Mouse (Mus musculus) T-helper 17 cell (primary cell): ENCODE measurements around the gene Tjp1.

Experiments
- in situ Hi-C, 2 experiments: fragments of 300-600 bp; cut with MboI, MseI; formaldehyde crosslinking; loops; 1 replicate in 1 of 2; 2 replicates in 1 of 2; pipeline ENCODE4 v1.15.1; 2025; ENCODE audit warnings: high pct_unique_total_duplicates in 2 of 2

Tjp1 gene

DNA sequence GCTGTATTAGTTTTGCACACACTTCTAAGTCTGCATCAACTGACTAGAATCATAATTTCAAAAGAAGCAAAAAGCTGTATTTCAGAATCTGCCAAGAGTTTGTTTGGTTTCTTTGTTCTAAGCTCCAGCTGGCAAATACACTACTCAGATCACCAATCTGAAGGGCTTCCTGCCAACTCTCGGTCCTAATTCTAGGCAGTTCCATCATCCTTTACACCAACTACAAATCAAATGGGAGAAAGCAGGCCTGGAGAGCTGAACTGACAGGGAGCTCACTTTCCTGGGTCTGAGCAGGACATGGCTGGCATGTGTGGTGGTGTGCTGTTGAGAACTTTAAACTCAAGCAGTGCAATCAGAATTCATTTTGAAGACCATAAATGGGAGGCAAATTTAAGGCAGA lies 170.0 kb downstream of the Tjp1 start:
- in situ Hi-C loops, result no loop called here

DNA sequence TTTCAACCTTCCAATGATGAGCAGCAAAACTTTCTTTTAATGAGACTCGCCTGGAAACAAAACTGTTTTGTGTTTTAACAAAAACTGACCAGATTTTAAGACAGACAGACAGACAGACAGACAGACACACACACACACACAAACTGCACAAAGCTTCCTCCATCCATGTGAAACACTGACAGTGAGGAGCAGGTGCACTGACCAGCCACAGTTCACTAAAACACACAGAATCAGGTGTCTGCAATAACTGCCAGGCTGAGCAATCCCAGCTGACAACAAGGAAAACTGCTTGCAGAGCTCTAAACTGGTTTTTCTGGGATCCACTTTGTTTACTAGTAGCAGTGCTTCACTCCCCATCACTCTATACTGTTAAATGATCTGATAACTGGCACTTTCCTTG lies 171.4 kb downstream of the Tjp1 start:
- in situ Hi-C loops, result no loop called here

DNA sequence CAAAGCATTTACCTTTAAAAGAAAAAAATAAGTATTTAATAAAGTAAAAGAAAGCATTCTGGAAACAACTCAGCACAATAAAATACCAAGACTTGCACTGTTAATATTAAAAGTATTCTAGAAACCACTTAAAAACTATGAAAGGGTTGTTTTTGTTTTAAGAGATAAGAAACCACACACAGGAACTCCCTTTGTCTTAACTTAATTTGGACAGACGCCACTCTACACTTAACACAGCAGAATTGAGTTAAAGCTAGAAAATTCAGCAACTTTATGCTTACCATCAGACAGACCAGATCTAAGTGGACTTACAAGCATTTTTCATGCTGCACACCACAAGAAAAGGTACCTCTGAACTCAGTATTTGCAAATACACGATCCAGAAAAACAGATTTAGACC lies 172.7 kb downstream of the Tjp1 start:
- in situ Hi-C loops, result no loop called here

DNA sequence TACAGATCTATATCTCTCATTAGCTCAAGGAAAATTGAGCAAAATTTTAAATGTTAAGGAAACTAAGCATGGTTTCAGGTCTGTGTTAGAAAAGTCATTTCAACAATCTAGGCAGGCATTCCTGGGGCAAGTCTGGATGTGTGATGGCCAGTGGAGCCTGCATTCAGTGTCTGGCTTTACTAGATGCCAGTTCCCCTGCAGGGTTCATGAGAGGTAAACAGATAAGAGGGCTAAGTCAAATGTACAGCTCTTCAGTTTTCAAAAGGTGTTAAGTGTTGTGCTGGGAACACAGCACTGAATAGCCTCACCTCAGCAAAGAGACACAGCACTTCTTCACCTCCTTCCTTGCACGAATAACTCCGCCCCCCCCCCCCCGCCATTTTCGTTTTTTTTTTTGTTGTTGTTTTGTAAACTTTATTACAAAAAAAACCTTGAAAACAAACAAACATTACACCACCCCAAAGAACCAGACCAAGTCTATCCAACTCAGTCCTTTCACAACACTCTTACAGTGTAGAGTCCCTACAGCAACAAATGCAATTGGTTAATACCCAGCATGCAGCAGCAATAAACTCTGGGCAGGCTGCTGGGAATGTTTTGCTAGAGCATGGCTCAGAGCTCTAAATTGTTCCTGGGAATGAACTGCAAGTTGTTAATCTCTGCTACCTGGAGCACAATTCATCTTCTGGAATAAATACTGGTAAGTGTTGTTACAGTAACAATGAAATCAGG lies 177.1 kb downstream of the Tjp1 start:
- in situ Hi-C loops, result no loop called here

DNA sequence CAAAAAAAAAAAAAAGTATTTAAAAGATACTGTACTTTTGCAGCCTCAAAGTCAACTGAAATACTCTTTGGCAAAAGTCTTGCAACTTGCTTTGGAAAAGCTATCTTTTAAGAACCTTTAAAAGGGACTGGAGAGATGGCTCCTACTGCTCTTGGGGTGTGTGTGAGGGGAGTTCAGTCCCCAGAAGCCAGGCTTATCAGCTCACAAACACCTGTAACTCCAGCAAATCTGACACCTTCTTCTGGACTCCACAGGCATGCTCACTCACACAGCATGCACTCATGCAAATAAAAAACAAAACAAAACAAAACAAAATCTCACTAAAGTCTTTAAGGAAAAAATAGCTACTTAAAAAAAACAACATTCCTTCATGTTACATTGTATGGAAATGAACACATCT lies 179.0 kb downstream of the Tjp1 start:
- in situ Hi-C loops, result no loop called here

DNA sequence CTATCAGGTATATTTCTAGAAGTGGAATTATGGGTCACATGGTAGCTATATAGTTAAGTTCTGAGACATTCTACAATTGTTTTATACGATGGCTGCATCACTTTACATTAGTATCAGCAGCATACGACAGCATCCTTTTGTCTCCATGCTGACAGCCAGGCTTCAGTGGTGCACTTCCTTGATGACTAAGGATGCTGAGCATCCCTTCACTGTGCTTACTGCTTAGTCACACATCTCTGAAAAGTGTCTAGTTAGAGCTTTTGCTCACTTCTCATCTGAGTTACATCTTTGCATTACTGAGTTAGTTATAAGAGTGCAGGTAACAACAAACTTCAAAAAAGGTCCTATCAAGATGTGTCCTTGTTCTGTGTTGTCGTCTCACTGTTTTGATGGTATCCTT lies 182.3 kb downstream of the Tjp1 start:
- in situ Hi-C loops, result no loop called here

DNA sequence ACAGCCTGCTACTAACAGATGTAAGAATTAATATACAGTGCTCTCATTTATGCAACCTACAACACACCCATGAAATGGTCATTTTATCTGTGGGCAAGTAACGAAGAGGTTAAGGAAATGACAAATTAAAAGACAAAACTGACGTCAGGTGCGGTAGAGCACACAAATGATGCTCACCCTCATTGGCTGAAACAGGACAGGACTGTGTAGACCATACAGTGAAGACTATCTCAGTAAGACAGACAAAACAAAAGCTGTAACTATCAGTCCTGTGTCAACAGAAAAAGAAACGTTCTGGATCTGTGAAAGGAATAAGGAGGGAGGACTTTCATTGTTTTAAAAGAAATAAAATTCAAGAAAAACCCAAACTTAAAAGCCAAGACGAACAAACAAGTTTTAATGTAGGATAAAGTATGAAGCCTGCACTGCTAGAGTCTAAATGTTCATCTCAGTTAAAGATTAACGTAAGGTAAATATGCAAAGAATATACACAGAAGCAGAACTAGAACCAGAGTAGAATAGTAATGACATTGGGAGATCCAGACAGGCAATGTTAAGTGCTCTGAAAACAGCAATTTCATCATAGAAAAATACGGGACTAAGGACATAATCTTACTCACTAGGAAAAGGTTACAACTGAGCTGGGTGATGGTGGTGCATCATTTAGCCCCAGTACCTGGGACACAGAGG lies 189.9 kb downstream of the Tjp1 start:
- in situ Hi-C loops, result no loop called here

DNA sequence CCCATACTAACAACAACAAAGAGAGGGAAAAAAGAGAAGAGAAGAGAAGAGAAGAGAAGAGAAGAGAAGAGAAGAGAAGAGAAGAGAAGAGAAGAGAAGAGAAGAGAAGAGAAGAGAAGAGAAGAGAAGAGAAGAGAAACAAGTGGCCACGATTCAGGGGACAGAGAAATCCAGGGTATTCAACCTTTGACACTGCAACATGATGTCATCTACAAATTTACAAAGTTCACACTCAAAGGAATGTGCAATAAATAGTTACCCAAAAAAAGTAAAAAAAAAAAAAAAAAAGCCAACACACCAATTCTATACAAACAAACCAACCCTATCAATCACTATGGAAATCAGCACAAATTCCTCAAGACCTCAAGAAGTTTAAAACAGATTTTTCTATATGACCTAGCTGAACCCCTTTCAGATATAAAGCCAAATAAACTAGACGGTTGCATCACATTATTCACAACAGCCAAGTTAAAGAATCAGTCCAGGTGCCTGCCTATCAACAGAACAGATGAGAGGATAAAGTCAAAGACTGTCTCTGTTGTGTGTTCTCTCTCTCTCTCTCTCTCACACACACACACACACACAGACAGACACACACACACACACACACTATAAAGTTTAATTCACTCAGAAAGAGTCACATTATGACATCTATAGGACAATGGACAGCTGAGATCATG lies 194.4 kb downstream of the Tjp1 start:
- in situ Hi-C loops, result no loop called here

DNA sequence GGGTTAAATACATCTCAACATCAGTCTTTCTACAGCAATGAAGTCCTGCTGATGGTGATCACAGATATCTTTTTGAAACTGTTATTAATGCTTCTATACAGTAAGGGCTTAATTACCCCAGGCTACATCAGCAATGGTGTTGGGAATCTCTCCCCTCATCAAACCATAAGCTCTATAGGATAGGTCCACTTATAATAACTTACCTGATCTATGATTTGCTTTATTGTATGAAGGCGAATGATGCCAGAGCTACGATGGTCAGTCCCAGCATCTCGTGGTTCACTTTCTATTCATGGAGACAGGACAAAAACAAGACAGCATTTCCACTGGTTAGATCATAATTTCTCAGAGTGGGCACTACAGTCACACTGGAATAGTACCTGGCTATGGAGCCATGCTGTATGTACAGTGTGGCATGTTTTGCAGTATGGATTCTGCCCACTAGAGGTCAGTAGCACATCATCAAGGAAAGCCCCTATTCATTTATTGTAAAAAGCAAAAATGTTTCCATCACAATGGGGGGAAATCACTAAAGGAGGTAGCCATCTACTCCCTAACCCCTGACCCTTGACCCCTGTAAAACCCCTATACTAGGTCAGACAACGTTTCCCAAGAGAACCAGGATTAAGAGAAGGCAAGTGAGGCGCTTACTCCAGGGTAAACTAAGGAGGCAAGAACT lies 208.4 kb downstream of the Tjp1 start:
- in situ Hi-C loops, result loop anchor here in 1 of 2 experiments (5.0 kb wide), 1 partner anchor 203 kb away; no protein-coding TSS in a partner anchor

DNA sequence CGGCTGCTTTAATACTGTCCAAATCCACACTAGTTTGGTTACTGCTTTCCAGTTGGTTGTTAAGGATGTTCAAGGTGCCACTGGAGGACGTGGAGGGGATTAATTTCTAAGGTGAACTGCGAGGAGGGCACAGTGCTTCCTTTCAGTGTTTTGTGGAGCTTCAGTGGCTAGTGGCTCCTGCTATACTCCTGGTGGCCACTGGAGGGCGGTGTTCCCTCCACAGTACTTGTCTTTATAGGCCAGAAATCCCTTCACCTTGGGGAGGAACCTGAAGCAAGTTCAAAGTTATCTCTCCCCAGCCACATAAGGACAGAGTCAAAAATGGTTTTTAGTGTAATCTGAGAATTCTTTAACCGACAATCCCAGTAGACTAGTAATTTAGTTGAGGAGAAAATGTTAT lies 210.2 kb downstream of the Tjp1 start:
- in situ Hi-C loops, result loop anchor here in 1 of 2 experiments (5.0 kb wide), 1 partner anchor 205 kb away; no protein-coding TSS in a partner anchor

DNA sequence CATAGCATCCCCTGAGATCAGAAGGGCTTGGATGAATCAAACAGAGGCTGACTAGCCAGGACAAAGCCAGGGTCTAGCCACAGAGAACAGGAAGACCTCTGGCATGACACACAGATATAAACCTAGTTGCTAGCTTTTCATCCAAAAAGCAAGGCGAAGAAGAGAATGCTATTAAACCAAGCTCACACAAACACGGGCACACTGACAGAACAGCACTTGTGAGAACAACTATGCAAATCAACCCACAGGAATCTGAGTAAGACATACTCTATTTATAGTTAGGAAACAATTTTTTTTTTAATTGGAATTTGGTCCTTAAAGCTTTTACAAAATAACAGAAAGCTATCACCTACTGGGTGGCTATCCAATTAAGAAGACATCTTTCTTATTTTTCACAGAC lies 212.4 kb downstream of the Tjp1 start:
- in situ Hi-C loops, result loop anchor here in 1 of 2 experiments (5.0 kb wide), 1 partner anchor 207 kb away; no protein-coding TSS in a partner anchor

DNA sequence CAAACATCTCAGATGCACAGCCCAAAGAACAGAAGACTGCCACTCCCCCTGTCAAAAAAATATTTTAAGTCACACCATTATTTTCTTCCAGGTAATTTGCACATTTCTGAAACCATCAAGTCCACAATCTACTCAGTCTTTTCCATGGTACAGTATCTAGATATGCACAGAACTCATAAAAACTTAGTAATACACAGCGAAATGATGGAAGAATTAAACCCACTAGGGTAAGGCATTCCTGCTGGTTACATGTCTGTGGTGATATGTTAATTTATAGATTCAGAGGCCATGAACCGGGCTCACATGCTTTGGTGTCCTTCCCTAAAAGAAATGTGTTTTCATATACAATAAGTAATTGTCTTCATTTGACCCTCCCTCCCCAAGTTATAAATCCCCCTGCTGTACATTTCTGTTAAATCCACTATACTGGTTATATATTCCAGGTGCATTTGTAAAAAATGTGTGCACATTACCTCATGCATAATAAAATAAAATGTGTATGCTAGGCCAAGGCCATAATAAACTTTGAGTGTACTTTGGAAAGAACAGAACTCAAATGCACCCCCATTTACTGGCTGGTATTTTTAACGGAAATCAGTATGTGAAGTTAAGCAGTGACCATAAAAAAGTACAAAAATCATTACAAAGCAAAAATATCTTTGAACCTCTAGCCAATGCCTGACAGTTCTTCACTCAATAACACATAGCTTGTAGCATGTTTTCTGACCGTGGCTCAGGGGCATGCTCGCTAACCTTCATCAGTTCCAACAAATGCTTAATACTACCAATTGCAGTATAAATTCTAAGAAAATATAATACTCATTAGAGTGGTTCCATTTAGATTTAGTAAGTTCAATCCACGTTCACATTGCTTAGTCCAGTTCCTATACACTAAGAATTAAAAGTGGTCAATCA lies 230.6 kb downstream of the Tjp1 start:
- in situ Hi-C loops, result no loop called here

DNA sequence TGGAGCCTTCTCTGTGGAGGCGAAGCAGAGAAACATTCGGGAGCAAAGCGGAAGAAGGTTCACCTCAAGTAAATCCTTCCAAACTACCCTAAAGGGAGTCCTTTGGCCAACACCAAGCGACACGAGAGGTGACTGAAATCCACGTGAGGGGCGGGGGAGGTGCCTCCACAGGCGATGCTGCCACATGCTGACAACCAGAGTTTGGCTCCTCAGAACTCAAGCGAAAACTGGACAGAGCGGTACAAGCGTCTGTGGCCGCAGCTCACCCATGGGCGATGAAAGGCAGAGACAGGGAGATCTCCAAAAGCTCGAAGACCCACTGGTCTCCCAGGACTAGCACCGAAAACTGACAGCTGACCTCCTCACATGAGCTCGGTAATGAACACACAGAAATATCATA lies 244.7 kb downstream of the Tjp1 start:
- in situ Hi-C loops, result no loop called here

DNA sequence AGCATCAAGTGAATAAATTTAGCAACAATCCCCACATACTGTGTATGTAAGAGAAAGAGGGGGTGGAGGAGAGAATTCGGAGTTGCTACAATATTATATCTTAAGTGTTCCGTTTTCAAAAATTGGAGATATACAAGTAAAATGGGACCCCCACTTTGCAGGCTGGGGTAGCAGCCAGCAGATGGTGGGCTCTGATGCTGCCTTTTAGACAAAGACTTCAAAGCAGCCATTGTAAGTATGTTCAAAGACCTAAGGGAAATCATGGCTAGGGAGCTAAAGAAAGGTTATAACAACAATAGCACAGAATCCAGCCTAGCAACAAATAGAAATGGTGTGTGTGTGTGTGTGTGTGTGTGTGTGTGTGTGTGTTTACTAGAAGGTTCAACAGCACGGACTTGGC lies 245.6 kb downstream of the Tjp1 start:
- in situ Hi-C loops, result no loop called here

DNA sequence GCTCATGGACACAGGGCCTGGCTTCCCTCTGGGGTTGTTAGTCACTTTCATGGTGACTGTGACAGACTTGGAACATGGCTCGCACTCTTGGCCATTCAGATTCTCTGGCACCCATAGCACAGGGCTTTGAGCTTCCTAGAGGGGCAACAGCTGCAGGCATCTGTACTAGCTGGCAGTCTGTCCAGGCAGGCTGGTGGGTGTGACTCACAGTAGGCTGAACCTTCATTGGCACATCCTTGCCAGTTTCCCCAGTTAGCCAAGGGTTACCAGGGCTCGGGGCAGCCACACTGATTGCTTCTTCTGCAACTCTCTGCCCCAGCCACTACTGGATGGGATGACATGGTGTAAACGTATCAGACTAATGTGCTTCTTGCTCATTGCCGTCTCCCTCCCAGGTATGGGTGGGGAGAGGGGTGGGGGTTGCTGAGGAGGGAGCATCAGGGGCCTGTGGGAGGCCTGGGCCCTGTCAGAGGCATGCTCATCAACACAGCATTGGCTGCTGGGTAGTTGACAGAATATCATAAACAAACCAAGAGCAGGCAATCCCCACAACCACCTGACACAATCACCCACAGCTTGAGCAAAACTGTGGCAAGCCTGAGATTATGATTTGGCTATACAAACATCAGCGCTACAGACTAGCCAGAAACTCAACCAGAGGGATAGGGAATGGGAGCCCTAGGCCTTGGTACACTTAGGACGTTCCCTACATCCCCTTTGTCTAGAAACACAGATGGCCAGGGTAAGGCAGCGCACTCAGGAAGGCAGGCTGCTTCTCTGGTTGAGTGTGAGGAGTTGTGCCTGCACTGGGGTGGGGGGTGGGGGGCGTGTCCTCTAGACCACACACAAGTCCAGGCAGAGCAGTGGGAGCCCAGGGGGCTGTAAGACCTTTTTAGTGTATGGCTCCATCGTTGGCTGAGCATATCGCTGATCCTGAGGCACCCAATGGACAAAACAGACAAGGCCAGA lies 246.4 kb downstream of the Tjp1 start:
- in situ Hi-C loops, result no loop called here

DNA sequence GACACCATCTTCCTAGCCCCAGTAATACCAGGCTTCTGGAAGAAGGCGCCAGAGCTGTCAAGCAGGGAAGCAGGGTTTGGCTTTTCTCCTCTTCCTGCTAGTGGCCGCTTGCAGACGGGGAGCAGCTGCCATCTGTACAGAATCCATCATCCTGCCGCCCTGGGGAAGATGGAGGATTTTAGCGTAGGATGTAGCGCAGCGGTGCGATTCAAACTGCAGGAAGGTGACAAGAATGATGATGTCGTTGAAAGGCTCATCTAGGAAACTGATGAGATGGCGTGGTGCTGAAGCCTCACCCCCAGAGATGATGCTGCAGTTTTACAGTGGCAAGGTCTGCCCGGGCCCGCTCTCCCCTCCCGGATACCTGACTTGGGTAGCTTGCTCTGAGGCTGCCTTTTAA lies 248.3 kb downstream of the Tjp1 start:
- in situ Hi-C loops, result no loop called here

DNA sequence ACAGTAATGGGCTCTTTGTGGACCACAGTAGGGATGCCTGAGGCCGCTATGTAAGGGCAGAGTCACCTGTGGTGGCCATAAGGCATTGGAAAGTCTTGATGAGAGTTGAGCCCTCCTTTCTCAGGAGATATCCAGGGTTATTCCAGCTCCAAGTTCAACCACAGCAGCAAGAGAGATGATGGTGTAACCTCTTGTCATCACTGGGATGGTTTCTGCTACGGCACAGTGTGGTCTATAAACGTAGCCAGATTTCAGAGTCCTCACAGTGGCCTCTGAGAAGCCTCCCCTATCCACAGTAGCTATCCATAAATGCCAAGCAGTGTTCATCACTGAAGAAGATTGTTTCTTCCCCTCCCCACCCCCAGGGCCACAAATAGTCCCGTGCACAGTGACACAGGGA lies 251.8 kb downstream of the Tjp1 start:
- in situ Hi-C loops, result no loop called here

DNA sequence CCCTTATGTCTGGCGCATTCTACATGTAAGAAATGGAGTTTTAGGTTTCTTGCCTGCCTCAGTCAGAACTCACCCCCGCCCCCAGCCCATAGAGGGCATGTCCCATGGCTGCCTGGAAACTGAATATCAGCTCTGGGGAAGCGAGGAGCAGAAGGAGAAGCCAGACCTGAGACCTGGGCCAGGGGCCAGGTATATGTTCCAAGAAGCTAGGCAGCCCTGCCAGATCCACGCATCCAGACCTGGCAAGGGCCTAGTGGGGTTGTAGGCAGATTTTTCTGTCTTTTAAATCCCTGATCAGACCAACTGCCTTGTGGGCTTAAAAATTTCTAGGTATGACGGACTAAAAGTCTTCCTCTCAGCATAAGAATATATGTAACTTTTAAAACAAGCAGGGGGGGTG lies 253.4 kb downstream of the Tjp1 start:
- in situ Hi-C loops, result no loop called here

DNA sequence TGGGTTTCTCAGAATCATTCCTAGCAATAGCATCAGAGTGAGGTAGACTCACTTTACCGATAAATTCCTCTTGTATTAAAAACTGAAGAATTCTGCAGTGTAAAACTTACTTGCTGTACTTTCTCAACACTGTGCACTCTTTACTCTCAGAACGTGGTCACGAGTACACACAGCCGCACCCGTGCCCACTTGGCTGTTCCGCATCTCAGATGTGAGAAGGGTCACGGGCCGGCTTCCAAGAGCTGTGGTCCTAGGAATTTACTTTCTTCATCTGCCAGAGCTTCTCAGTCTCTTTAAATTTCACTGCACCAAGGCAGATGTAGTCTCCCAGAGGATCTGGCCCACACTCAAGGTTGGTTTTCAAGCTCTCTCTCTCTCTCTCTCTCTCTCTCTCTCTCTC lies 277.9 kb downstream of the Tjp1 start:
- in situ Hi-C loops, result no loop called here
